Mouse (Mus musculus): ENCODE results near the gene Spib. TPM values are rescaled to one million over a fixed set of nuclear protein-coding genes. Genes with fewer than 3 reads are reported as not detected.

Gene Spib
- polyA plus RNA-seq (2015; fragmentation: Nextera tagmentation; extraction: Ambion mirVana), result 0.04 and 0.14 TPM in 2 replicates

GRCm38 (mm10) chr7:44531946-44532732, at the start of gene Spib:
Spib (minus strand) TSS chr7:44532071.
- no peak for TF ChIP-seq CTCF (IDR thresholded peaks at IDR 0.05; ENCODE audit: low read depth)
- DNase-seq (ENCODE audit: low spot score) (no peak), ATAC-seq (replicated peaks; ENCODE audit: low FRiP score, low read depth) (no peak)
- H3K9me3 ChIP-seq (replicated peaks; ENCODE audit: low read length), result no peaks in the 10 kb centered on the region
- H3K4me2 ChIP-seq (ENCODE audit: low read length), result no peak within 1 kb of the TSS
- H3K36me3 ChIP-seq (ENCODE audit: insufficient read depth, low read length), result peaks cover 4% of the 10 kb centered on the region; the same call in 1 of the 2 replicates
- 84% methylated on average over 4 of the region's 4 CpGs for WGBS
- no peak within 1 kb of the TSS for H3K27ac ChIP-seq
- no peaks in the 10 kb centered on the region for H3K4me1 ChIP-seq (replicated peaks; ENCODE audit: insufficient read depth, low read length)
- H3K9ac ChIP-seq (ENCODE audit: low read depth, low read length), result no peak within 1 kb of the TSS
- no peaks in the 10 kb centered on the region for H3K27me3 ChIP-seq (ENCODE audit: insufficient read depth, low read length)
- H3K4me3 ChIP-seq (replicated peaks; ENCODE audit: low read depth, low read length), result no peak within 1 kb of the TSS

- 78% methylated on average over 6 of the region's 6 CpGs for WGBS
- Histone ChIP-seq H3K9me3 (replicated peaks; ENCODE audit: low read length) (no peaks in the 10 kb centered on the region), H3K27ac (no peak overlapping the region)
Measured at GRCm38 (mm10) chr7:44581637-44582036, 49.8 kb upstream of the Spib start.

GRCm38 (mm10) chr7:44576333-44576844, 44.5 kb upstream of the Spib start:
- no peaks in the 10 kb centered on the region for H3K9me3 ChIP-seq (replicated peaks; ENCODE audit: low read length)
- no peak for DNase-seq (ENCODE audit: low spot score)
- peak; percentile 11; the same call in 1 of the 2 replicates for TF ChIP-seq CTCF (IDR thresholded peaks at IDR 0.05; ENCODE audit: low read depth)
- WGBS, result 38% methylated on average over 5 of the region's 5 CpGs
- ATAC-seq (replicated peaks; ENCODE audit: low FRiP score, low read depth), result no peak
- no peak overlapping the region for H3K4me2 ChIP-seq (ENCODE audit: low read length)
- H3K27ac ChIP-seq, result no peak overlapping the region
- no peaks in the 10 kb centered on the region for H3K36me3 ChIP-seq (ENCODE audit: insufficient read depth, low read length)
- H3K9ac ChIP-seq (ENCODE audit: low read depth, low read length), result no peak overlapping the region
- no peaks in the 10 kb centered on the region for H3K27me3 ChIP-seq (ENCODE audit: insufficient read depth, low read length)
- H3K4me3 ChIP-seq (replicated peaks; ENCODE audit: low read depth, low read length), result no peak overlapping the region
- no peaks in the 10 kb centered on the region for H3K4me1 ChIP-seq (replicated peaks; ENCODE audit: insufficient read depth, low read length)

More at GRCm38 (mm10) chr7:44581637-44582036, 49.8 kb upstream of the Spib start:
- H3K36me3 ChIP-seq (ENCODE audit: insufficient read depth, low read length), result no peaks in the 10 kb centered on the region
- peaks cover 6% of the 10 kb centered on the region; the same call in 1 of the 2 replicates for H3K27me3 ChIP-seq (ENCODE audit: insufficient read depth, low read length)
- ATAC-seq (replicated peaks; ENCODE audit: low FRiP score, low read depth) (no peak), DNase-seq (ENCODE audit: low spot score) (no peak)
- no peak overlapping the region for H3K4me3 ChIP-seq (replicated peaks; ENCODE audit: low read depth, low read length)
- no peaks in the 10 kb centered on the region for H3K4me1 ChIP-seq (replicated peaks; ENCODE audit: insufficient read depth, low read length)
- H3K9ac ChIP-seq (ENCODE audit: low read depth, low read length), result no peak overlapping the region
- no peak for TF ChIP-seq CTCF (IDR thresholded peaks at IDR 0.05; ENCODE audit: low read depth)
- no peak overlapping the region for H3K4me2 ChIP-seq (ENCODE audit: low read length)

GRCm38 (mm10) chr7:44572956-44573484, 41.1 kb upstream of the Spib start:
- no peak overlapping the region for H3K9ac ChIP-seq (ENCODE audit: low read depth, low read length)

GRCm38 (mm10) chr7:44572213-44572701, 40.4 kb upstream of the Spib start, which contains the start of gene Napsa:
Napsa (plus strand) TSS chr7:44572380.
- peak; percentile 93 for ATAC-seq (replicated peaks; ENCODE audit: low FRiP score, low read depth)
- H3K27ac ChIP-seq, result peak within 1 kb of the TSS; percentile 65
- 0 out of 2 replicates have a peak within 1 kb of the TSS, but pooled peaks have one; percentile 31 for H3K9ac ChIP-seq (ENCODE audit: low read depth, low read length)
- H3K27me3 ChIP-seq (ENCODE audit: insufficient read depth, low read length), result no peaks in the 10 kb centered on the region
- H3K9me3 ChIP-seq (replicated peaks; ENCODE audit: low read length), result no peaks in the 10 kb centered on the region
- peak; percentile 28 for DNase-seq (ENCODE audit: low spot score)
- peak within 1 kb of the TSS; percentile 36; the same call in 1 of the 2 replicates for H3K4me2 ChIP-seq (ENCODE audit: low read length)
- H3K36me3 ChIP-seq (ENCODE audit: insufficient read depth, low read length), result no peaks in the 10 kb centered on the region
- no peak for TF ChIP-seq CTCF (IDR thresholded peaks at IDR 0.05; ENCODE audit: low read depth)
- 43% methylated on average over 7 of the region's 7 CpGs for WGBS
- no peak within 1 kb of the TSS for H3K4me3 ChIP-seq (replicated peaks; ENCODE audit: low read depth, low read length)
- H3K4me1 ChIP-seq (replicated peaks; ENCODE audit: insufficient read depth, low read length), result no peaks in the 10 kb centered on the region

More at GRCm38 (mm10) chr7:44572956-44573484, 41.1 kb upstream of the Spib start:
- Histone ChIP-seq H3K27ac (peak overlapping the region; percentile 65; the same call in 1 of the 2 replicates), H3K4me3 (replicated peaks; ENCODE audit: low read depth, low read length) (no peak overlapping the region), H3K9me3 (replicated peaks; ENCODE audit: low read length) (no peaks in the 10 kb centered on the region), H3K27me3 (ENCODE audit: insufficient read depth, low read length) (no peaks in the 10 kb centered on the region), H3K4me2 (ENCODE audit: low read length) (peak overlapping the region; percentile 25; the same call in 1 of the 2 replicates), H3K4me1 (replicated peaks; ENCODE audit: insufficient read depth, low read length) (no peaks in the 10 kb centered on the region), H3K36me3 (ENCODE audit: insufficient read depth, low read length) (no peaks in the 10 kb centered on the region)
- ATAC-seq (replicated peaks; ENCODE audit: low FRiP score, low read depth) (no peak), DNase-seq (ENCODE audit: low spot score) (no peak)
- 70% methylated on average over 5 of the region's 5 CpGs for WGBS
- TF ChIP-seq CTCF (IDR thresholded peaks at IDR 0.05; ENCODE audit: low read depth), result no peak

GRCm38 (mm10) chr7:44571811-44572210, 39.9 kb upstream of the Spib start:
- Histone ChIP-seq H3K4me1 (replicated peaks; ENCODE audit: insufficient read depth, low read length) (no peaks in the 10 kb centered on the region), H3K4me2 (ENCODE audit: low read length) (no peak overlapping the region), H3K36me3 (ENCODE audit: insufficient read depth, low read length) (no peaks in the 10 kb centered on the region), H3K27me3 (ENCODE audit: insufficient read depth, low read length) (no peaks in the 10 kb centered on the region), H3K4me3 (replicated peaks; ENCODE audit: low read depth, low read length) (no peak overlapping the region), H3K27ac (peak overlapping the region; percentile 65), H3K9me3 (replicated peaks; ENCODE audit: low read length) (no peaks in the 10 kb centered on the region), H3K9ac (ENCODE audit: low read depth, low read length) (no peak overlapping the region)
- 30% methylated on average over 4 of the region's 4 CpGs for WGBS
- ATAC-seq (replicated peaks; ENCODE audit: low FRiP score, low read depth), result peak; percentile 74
- TF ChIP-seq CTCF (IDR thresholded peaks at IDR 0.05; ENCODE audit: low read depth), result no peak
- no peak for DNase-seq (ENCODE audit: low spot score)

Measured in kidney, postnatal 0 days (tissue).